Mouse (Mus musculus) MEL (cell line): ENCODE results near the gene Nlk. TPM values are rescaled to one million over a fixed set of nuclear protein-coding genes. Genes with fewer than 3 reads are reported as not detected.

ENCODE experiments used
- DNase-seq: peaks from one replicate; pipeline ENCODE4 v3.0.0; 2011; ENCODE audit warnings: low read depth, low spot score
- H3K27ac ChIP-seq: 2 replicates; pipeline ENCODE4 v1.5.1; 2012; ENCODE audit warnings: low read depth, mild to moderate bottlenecking, control low read depth, low read length, moderate library complexity; ENCODE audit not compliant: control insufficient read depth
- H3K27me3 ChIP-seq, 2 experiments: fragments of 150-350 bp in 1 of 2; sonication (generic) in 1 of 2; 2 replicates each; pipeline ENCODE4 v1.6.1; 2012; ENCODE audit warnings: low read length in 2 of 2, mild to moderate bottlenecking in 2 of 2, improper control_type of control experiment in 1 of 2, moderate library complexity in 1 of 2; ENCODE audit not compliant: insufficient read depth in 2 of 2, control insufficient read depth in 1 of 2
- H3K36me3 ChIP-seq, 2 experiments: 2 replicates each; pipeline ENCODE4 v1.6.1; 2012 to 2014; ENCODE audit warnings: low read length in 2 of 2, improper control_type of control experiment in 1 of 2, inconsistent platforms in 1 of 2, mild to moderate bottlenecking in 1 of 2; ENCODE audit not compliant: insufficient read depth in 2 of 2, control insufficient read depth in 1 of 2
- H3K4me1 ChIP-seq, 2 experiments: fragments of 150-350 bp in 1 of 2; sonication (generic) in 1 of 2; 2 replicates each; pipeline ENCODE4 v1.6.1; 2012; ENCODE audit warnings: low read length in 2 of 2, improper control_type of control experiment in 1 of 2, mild to moderate bottlenecking in 1 of 2; ENCODE audit not compliant: insufficient read depth in 2 of 2, control insufficient read depth in 1 of 2
- H3K4me3 ChIP-seq, 2 experiments: fragments of 150-350 bp in 1 of 2; sonication (generic) in 1 of 2; 2 replicates each; pipeline ENCODE4 v1.5.1; 2012; ENCODE audit warnings: low read depth in 2 of 2, low read length in 2 of 2, mild to moderate bottlenecking in 2 of 2, moderate library complexity in 2 of 2, control low read depth in 1 of 2, improper control_type of control experiment in 1 of 2; ENCODE audit not compliant: control insufficient read depth in 1 of 2, insufficient read depth in 1 of 2
- H3K79me2 ChIP-seq: 2 replicates; pipeline ENCODE4 v1.6.1; 2012; ENCODE audit warnings: mild to moderate bottlenecking, low read length, moderate library complexity; ENCODE audit not compliant: control insufficient read depth, poor library complexity, insufficient read depth
- H3K9ac ChIP-seq: 2 replicates; pipeline ENCODE4 v1.6.1; 2012; ENCODE audit warnings: low read depth, mild to moderate bottlenecking, control low read depth, low read length, moderate library complexity; ENCODE audit not compliant: control insufficient read depth, poor library complexity, severe bottlenecking
- H3K9me3 ChIP-seq: fragments of 150-350 bp; sonication (generic); replicated peaks from 2 replicates; pipeline ENCODE4 v1.6.1; 2012; ENCODE audit warnings: mild to moderate bottlenecking, low read length, improper control_type of control experiment, moderate library complexity; ENCODE audit not compliant: insufficient read depth
- BHLHE40 ChIP-seq: IDR thresholded peaks from 2 replicates; pipeline ENCODE4 v1.6.1; 2012; ENCODE audit warnings: low read depth, mild to moderate bottlenecking, inconsistent platforms, low read length, improper control_type of control experiment, borderline replicate concordance
- CHD1 ChIP-seq: IDR thresholded peaks from 2 replicates; pipeline ENCODE4 v1.6.1; 2012; ENCODE audit warnings: low read depth, mild to moderate bottlenecking, inconsistent platforms, low read length, improper control_type of control experiment
- CHD2 ChIP-seq: IDR thresholded peaks from 2 replicates; pipeline ENCODE4 v1.6.1; 2011; ENCODE audit warnings: low read length, improper control_type of control experiment
- E2F4 ChIP-seq: IDR thresholded peaks from 2 replicates; pipeline ENCODE4 v1.6.1; 2011; ENCODE audit warnings: low read depth, low read length, improper control_type of control experiment, borderline replicate concordance
- EP300 ChIP-seq, 2 experiments: IDR thresholded peaks; 2 replicates each; pipeline ENCODE4 v1.6.1; 2011; ENCODE audit warnings: improper control_type of control experiment in 2 of 2, low read length in 2 of 2, low read depth in 1 of 2, mild to moderate bottlenecking in 1 of 2
- ETS1 ChIP-seq: IDR thresholded peaks from 2 replicates; pipeline ENCODE4 v1.6.1; 2012; ENCODE audit warnings: low read depth, mild to moderate bottlenecking, inconsistent platforms, low read length, improper control_type of control experiment, moderate library complexity
- GABPA ChIP-seq: IDR thresholded peaks from 2 replicates; pipeline ENCODE4 v1.6.1; 2012; ENCODE audit warnings: low read depth, mild to moderate bottlenecking, inconsistent platforms, low read length, improper control_type of control experiment, moderate library complexity
- HCFC1 ChIP-seq: IDR thresholded peaks from 2 replicates; pipeline ENCODE4 v1.6.1; 2012; ENCODE audit warnings: low read depth, mild to moderate bottlenecking, inconsistent platforms, low read length, improper control_type of control experiment, moderate library complexity
- MAFK ChIP-seq: IDR thresholded peaks from 2 replicates; pipeline ENCODE4 v1.6.1; 2011; ENCODE audit warnings: low read depth, mild to moderate bottlenecking, low read length, improper control_type of control experiment, borderline replicate concordance
- MAX ChIP-seq: IDR thresholded peaks from 2 replicates; pipeline ENCODE4 v1.6.1; 2011; ENCODE audit warnings: low read length, improper control_type of control experiment
- MEF2A ChIP-seq: IDR thresholded peaks from 2 replicates; pipeline ENCODE4 v1.6.1; 2014; ENCODE audit warnings: low read depth, mild to moderate bottlenecking, inconsistent platforms, low read length, improper control_type of control experiment; ENCODE audit not compliant: poor library complexity, insufficient replicate concordance, severe bottlenecking; ENCODE audit errors: extremely low read depth
- MYB ChIP-seq: IDR thresholded peaks from 2 replicates; pipeline ENCODE4 v1.6.1; 2011; ENCODE audit warnings: mild to moderate bottlenecking, low read depth, low read length, improper control_type of control experiment
- MYC ChIP-seq: IDR thresholded peaks from 2 replicates; pipeline ENCODE4 v1.6.1; 2011; ENCODE audit warnings: low read depth, mild to moderate bottlenecking, low read length, improper control_type of control experiment, moderate library complexity
- NELFE ChIP-seq: IDR thresholded peaks from 2 replicates; pipeline ENCODE4 v1.6.1; 2011; ENCODE audit warnings: low read depth, low read length, improper control_type of control experiment
- NRF1 ChIP-seq: IDR thresholded peaks from 2 replicates; pipeline ENCODE4 v1.6.1; 2014; ENCODE audit warnings: low read depth, mild to moderate bottlenecking, inconsistent platforms, low read length, improper control_type of control experiment, moderate library complexity; ENCODE audit not compliant: poor library complexity, insufficient read depth, severe bottlenecking
- POLR2A ChIP-seq, 2 experiments: IDR thresholded peaks; 2 replicates each; pipeline ENCODE4 v1.6.1; 2011 to 2012; ENCODE audit warnings: low read length in 2 of 2, mild to moderate bottlenecking in 2 of 2, control low read depth in 1 of 2, improper control_type of control experiment in 1 of 2, low read depth in 1 of 2, moderate library complexity in 1 of 2; ENCODE audit not compliant: control insufficient read depth in 1 of 2, insufficient read depth in 1 of 2, poor library complexity in 1 of 2
- POLR2AphosphoS2 ChIP-seq: IDR thresholded peaks from 2 replicates; pipeline ENCODE4 v1.6.1; 2011; ENCODE audit warnings: low read length, improper control_type of control experiment
- POLR2AphosphoS5 ChIP-seq: IDR thresholded peaks from 2 replicates; pipeline ENCODE4 v1.6.1; 2012; ENCODE audit warnings: low read depth, borderline replicate concordance, mild to moderate bottlenecking, inconsistent platforms, low read length, moderate library complexity, mixed read lengths
- RAD21 ChIP-seq: IDR thresholded peaks from 2 replicates; pipeline ENCODE4 v1.6.1; 2011; ENCODE audit warnings: mild to moderate bottlenecking, low read depth, low read length, improper control_type of control experiment
- RCOR1 ChIP-seq: IDR thresholded peaks from 2 replicates; pipeline ENCODE4 v1.6.1; 2012; ENCODE audit warnings: low read depth, mild to moderate bottlenecking, inconsistent platforms, low read length, improper control_type of control experiment
- SIN3A ChIP-seq: IDR thresholded peaks from 2 replicates; pipeline ENCODE4 v1.6.1; 2012; ENCODE audit warnings: low read length, improper control_type of control experiment, inconsistent platforms
- SMC3 ChIP-seq: IDR thresholded peaks from 2 replicates; pipeline ENCODE4 v1.6.1; 2011; ENCODE audit warnings: low read depth, low read length, improper control_type of control experiment
- TAL1 ChIP-seq: IDR thresholded peaks from 2 replicates; pipeline ENCODE4 v1.6.1; 2012; ENCODE audit warnings: mild to moderate bottlenecking, inconsistent platforms, low read length, moderate library complexity, mixed read lengths
- USF1 ChIP-seq: IDR thresholded peaks from 2 replicates; pipeline ENCODE4 v1.6.1; 2014; ENCODE audit warnings: low read depth, mild to moderate bottlenecking, inconsistent platforms, low read length, improper control_type of control experiment, moderate library complexity
- USF2 ChIP-seq, 2 experiments: IDR thresholded peaks; 2 replicates each; pipeline ENCODE4 v1.6.1; 2011 to 2012; ENCODE audit warnings: improper control_type of control experiment in 2 of 2, low read length in 2 of 2, borderline replicate concordance in 1 of 2, inconsistent platforms in 1 of 2, low read depth in 1 of 2, mild to moderate bottlenecking in 1 of 2; ENCODE audit not compliant: insufficient read depth in 1 of 2
- ZC3H11A ChIP-seq: IDR thresholded peaks from 2 replicates; pipeline ENCODE4 v1.6.1; 2012; ENCODE audit warnings: low read depth, mild to moderate bottlenecking, inconsistent platforms, low read length, improper control_type of control experiment
- ZMIZ1 ChIP-seq: IDR thresholded peaks from 2 replicates; pipeline ENCODE4 v1.6.1; 2012; ENCODE audit warnings: low read depth, mild to moderate bottlenecking, inconsistent platforms, low read length, improper control_type of control experiment, moderate library complexity
- polyA plus RNA-seq, 2 experiments: library from polyadenylated mRNA; stranded (reverse) in 1 of 2; unstranded in 1 of 2; fragments of >175 nt in 1 of 2; fragments of >200 nt in 1 of 2; gene quantifications; 2 replicates each; pipeline versions ENCODE4 v1.2.1 to v1.2.4; 2012; ENCODE audit warnings: low replicate concordance in 2 of 2, low read depth in 1 of 2; ENCODE audit not compliant: insufficient read length in 2 of 2, insufficient read depth in 1 of 2, missing spikeins in 1 of 2
- total RNA-seq: library from RNA; depleted of rRNA; stranded (reverse); fragments of 300-350 nt; gene quantifications from 2 replicates; pipeline ENCODE4 v1.2.3, GENCODE M21; 2012

Nlk gene
- total and polyA plus RNA-seq, 3 experiments: 16.9 to 17.9 TPM; not detected in 1

DNA sequence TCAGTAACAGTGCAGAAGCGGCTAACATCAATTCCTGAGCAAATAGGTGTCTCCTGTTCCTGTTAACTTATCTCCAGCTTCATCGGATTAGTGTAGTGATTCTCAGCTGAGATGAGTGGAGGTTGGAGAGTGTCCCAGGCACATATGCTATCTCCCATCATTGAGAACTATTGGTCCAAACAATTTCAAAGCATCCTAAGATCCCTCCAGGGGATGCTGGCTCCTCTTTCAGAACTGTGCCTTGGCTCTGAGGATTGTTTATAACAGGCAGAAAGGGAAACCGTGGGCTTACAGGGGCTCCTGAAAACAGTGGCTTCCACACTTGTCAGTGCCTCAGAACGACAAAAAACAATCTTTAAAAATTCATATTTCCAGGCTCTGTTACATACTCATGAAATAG, 30.9 kb upstream of the Nlk start:
- H3K4me3 ChIP-seq: no peak overlapping the region
- TF ChIP-seq CHD1 (no peak), HCFC1 (no peak), ZC3H11A (no peak), NELFE (no peak), TAL1 (no peak), RAD21 (no peak), USF1 (no peak), POLR2A (IDR thresholded peaks at IDR 0.05; ENCODE audit: control insufficient read depth in 1 of 2, insufficient read depth in 1 of 2, low read depth in 1 of 2, low read length in 2 of 2, poor library complexity in 1 of 2) (no peak), GABPA (no peak), MYC (no peak), ETS1 (no peak), RCOR1 (no peak), E2F4 (no peak), NRF1 (no peak), MAX (no peak), SIN3A (no peak)
- no peak for DNase-seq
- peaks cover 32 to 46% of the 10 kb centered on the region in 2 experiments for H3K27me3 ChIP-seq
- H3K4me1 ChIP-seq: peaks cover 5 to 8% of the 10 kb centered on the region in 2 experiments; a peak in 3 of 4 replicates
- H3K27ac ChIP-seq: no peak overlapping the region
- H3K9me3 ChIP-seq: no peaks in the 10 kb centered on the region
- H3K36me3 ChIP-seq: peaks cover 0 to 9% of the 10 kb centered on the region in 2 experiments; a peak in 2 of 4 replicates
- H3K9ac ChIP-seq: no peak overlapping the region
- H3K79me2 ChIP-seq: no peaks in the 10 kb centered on the region

DNA sequence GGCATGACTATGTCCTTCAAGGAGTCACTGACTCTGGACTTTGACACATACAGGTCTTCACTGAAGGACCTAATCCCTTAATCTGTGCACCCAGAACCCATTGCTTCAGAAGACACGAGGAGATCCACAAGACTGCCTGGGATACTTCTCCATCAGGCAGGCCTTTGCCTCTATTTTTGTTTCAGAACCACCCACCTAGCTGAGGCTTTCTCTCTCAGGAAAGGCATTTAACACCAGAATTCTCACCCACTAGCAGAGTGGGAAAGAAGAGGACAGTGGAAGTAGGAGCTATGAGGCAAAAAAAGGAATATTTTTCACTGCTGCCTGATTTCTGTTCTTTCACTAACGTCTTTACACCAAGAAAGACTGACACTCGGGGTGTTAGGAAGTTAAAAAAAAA, 29.2 kb upstream of the Nlk start:
- Histone ChIP-seq H3K4me1 (no peaks in the 10 kb centered on the region), H3K27ac (no peak overlapping the region), H3K9ac (no peak overlapping the region), H3K36me3 (no peaks in the 10 kb centered on the region)
- TF ChIP-seq POLR2AphosphoS5: no peak
- no peak for TF ChIP-seq CHD2
- TF ChIP-seq SMC3: no peak
- no peak for TF ChIP-seq TAL1
- TF ChIP-seq ZC3H11A: no peak
- no peak for TF ChIP-seq ZMIZ1
- TF ChIP-seq POLR2A (IDR thresholded peaks at IDR 0.05; ENCODE audit: control insufficient read depth in 1 of 2, insufficient read depth in 1 of 2, low read depth in 1 of 2, low read length in 2 of 2, poor library complexity in 1 of 2): no peak
- TF ChIP-seq E2F4: no peak
- TF ChIP-seq USF2 (IDR thresholded peaks at IDR 0.05; ENCODE audit: borderline replicate concordance in 1 of 2, insufficient read depth in 1 of 2, low read depth in 1 of 2, low read length in 2 of 2): no peak
- no peak for TF ChIP-seq POLR2AphosphoS2
- TF ChIP-seq MYB: no peak
- TF ChIP-seq RCOR1: no peak
- no peak for TF ChIP-seq MEF2A
- no peak for TF ChIP-seq CHD1
- no peak for TF ChIP-seq HCFC1
- no peak for TF ChIP-seq MAFK
- TF ChIP-seq EP300 (IDR thresholded peaks at IDR 0.05; ENCODE audit: low read depth in 1 of 2, low read length in 2 of 2): no peak
- TF ChIP-seq BHLHE40: no peak
- TF ChIP-seq, all 39 proteins: peak for 0
- Histone ChIP-seq H3K9me3 (no peaks in the 10 kb centered on the region), H3K4me3 (no peak overlapping the region), H3K79me2 (no peaks in the 10 kb centered on the region), H3K27me3 (peaks cover 35 to 60% of the 10 kb centered on the region in 2 experiments)
- DNase-seq: no peak
